Mouse (Mus musculus): ENCODE measurements at regions not wholly inside any gene's neighbourhood (a gene's known extent, or its start where the extent isn't known, plus 50 kb on each side); places are given as distances from the start of the nearest gene placed in this dataset.

DNA sequence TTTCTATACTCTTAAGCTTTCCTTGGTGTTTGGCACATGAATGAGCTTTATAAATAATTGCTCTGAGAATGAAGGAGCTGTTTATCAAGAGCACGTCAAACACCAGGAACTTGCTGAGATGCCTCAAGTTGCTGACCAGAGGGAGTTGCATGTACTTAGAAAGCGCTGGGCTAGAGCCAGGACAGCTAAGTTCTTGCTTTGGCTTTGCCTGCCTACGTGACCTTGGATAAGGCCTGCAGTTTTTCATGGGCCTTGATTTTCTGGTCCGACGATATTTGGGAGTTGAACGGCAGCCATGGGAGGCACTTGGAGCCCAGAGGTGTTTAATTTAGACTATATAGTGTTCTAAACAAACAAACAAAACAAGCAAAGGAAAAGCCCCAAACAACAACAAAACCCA is 62.4 kb downstream of the Foxd1 start:
- Histone ChIP-seq H3K9me3 (replicated peaks; ENCODE audit: control insufficient read depth, low read length, poor library complexity, severe bottlenecking) (no peaks in the 10 kb centered on the region), H3K9ac (ENCODE audit: low read depth, low read length) (no peak overlapping the region), H3K4me2 (ENCODE audit: low read length) (no peak overlapping the region), H3K27me3 (ENCODE audit: control insufficient read depth, insufficient read depth, low read depth, low read length) (no peaks in the 10 kb centered on the region), H3K27ac (ENCODE audit: low read length) (no peak overlapping the region), H3K4me1 (ENCODE audit: control insufficient read depth, insufficient read depth, low read length) (no peaks in the 10 kb centered on the region), H3K36me3 (ENCODE audit: control insufficient read depth, insufficient read depth, low read length) (no peaks in the 10 kb centered on the region), H3K4me3 (ENCODE audit: low read depth, low read length) (no peak overlapping the region)
- 92% methylated on average over 6 of the region's 6 CpGs for WGBS
- ATAC-seq: no peak

DNA sequence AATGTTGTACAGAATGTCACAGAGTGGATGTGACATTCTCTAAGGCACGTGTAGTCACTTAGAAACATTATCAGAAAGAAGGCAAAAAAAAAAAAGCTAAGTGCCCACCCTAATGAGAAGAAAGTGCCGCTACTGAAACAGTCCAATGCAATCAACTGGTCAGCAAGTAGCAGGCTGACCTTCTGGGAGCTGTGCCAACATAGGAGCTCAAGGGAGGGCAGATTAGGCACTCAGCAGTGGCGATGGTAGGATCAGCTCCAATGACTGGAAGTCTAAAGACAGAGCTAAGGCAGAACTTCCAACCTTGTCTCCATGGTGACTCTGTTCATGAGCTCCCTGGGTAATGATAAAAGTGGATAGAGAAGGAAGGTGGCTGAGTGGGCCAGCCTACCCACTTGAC is 60.8 kb downstream of the Foxd1 start:
- Histone ChIP-seq H3K4me2 (ENCODE audit: low read length) (no peak overlapping the region), H3K9ac (ENCODE audit: low read depth, low read length) (no peak overlapping the region), H3K4me3 (ENCODE audit: low read depth, low read length) (no peak overlapping the region), H3K27me3 (ENCODE audit: control insufficient read depth, insufficient read depth, low read depth, low read length) (no peaks in the 10 kb centered on the region), H3K4me1 (ENCODE audit: control insufficient read depth, insufficient read depth, low read length) (no peaks in the 10 kb centered on the region), H3K36me3 (ENCODE audit: control insufficient read depth, insufficient read depth, low read length) (no peaks in the 10 kb centered on the region), H3K27ac (ENCODE audit: low read length) (no peak overlapping the region), H3K9me3 (replicated peaks; ENCODE audit: control insufficient read depth, low read length, poor library complexity, severe bottlenecking) (no peaks in the 10 kb centered on the region)
- 60% methylated on average over 3 of the region's 3 CpGs for WGBS
- no peak for ATAC-seq

DNA sequence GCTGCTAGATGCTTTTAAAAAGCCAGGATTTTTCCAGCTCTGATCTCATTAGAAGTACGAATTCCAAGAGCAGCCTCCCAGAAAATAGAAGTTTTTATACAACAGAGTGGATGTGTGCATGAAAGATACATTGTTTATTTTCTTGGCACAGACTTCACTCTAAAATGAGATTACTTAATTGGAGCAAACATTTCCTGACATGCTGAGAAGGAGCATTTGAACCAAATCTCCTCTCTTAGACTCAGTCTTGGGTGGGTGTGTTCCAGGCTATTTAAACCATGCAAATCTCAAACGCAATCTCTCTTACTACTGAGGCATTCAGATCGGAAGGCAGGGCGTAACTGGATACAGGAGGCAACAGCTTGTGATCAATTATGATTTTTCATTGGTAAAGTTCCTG is 59.2 kb downstream of the Foxd1 start:
- 77% methylated on average over 4 of the region's 4 CpGs for WGBS

More for the DNA sequence above, 59.2 kb downstream of the Foxd1 start:
- H3K4me2 ChIP-seq (ENCODE audit: low read length): no peak overlapping the region
- H3K9ac ChIP-seq (ENCODE audit: low read depth, low read length): no peak overlapping the region
- H3K4me1 ChIP-seq (ENCODE audit: control insufficient read depth, insufficient read depth, low read length): no peaks in the 10 kb centered on the region
- H3K27ac ChIP-seq (ENCODE audit: low read length): no peak overlapping the region
- no peaks in the 10 kb centered on the region for H3K9me3 ChIP-seq (replicated peaks; ENCODE audit: control insufficient read depth, low read length, poor library complexity, severe bottlenecking)
- no peak for ATAC-seq
- no peak overlapping the region for H3K4me3 ChIP-seq (ENCODE audit: low read depth, low read length)
- no peaks in the 10 kb centered on the region for H3K36me3 ChIP-seq (ENCODE audit: control insufficient read depth, insufficient read depth, low read length)
- H3K27me3 ChIP-seq (ENCODE audit: control insufficient read depth, insufficient read depth, low read depth, low read length): no peaks in the 10 kb centered on the region
